Mouse (Mus musculus) spleen, adult 2 months (tissue): ENCODE measurements around the gene Fam104a. TPM values are rescaled to one million over a fixed set of nuclear protein-coding genes. Genes with fewer than 3 reads are reported as not detected.
"Not testable (repeated sequence)": the region's sequence is repeated elsewhere in the genome, so short reads cannot be mapped to it uniquely, and the experiment has no call there.

ENCODE experiments used
- DNase-seq, 2 experiments: peaks; one replicate each; pipeline versions ENCODE4 v3.0.0 to v3.0.0-alpha.2; 2012 to 2021; ENCODE audit warnings: low spot score in 2 of 2, low read depth in 1 of 2
- H3K27ac ChIP-seq: fragments of 200-500 bp; 2 replicates; pipeline ENCODE4 v1.5.1; 2012; ENCODE audit warnings: low read length, inconsistent platforms; ENCODE audit not compliant: insufficient read depth
- H3K27me3 ChIP-seq: fragments of 200-500 bp; 2 replicates; pipeline ENCODE4 v1.6.1; 2012; ENCODE audit warnings: mild to moderate bottlenecking, moderate library complexity, low read length, inconsistent platforms; ENCODE audit not compliant: control insufficient read depth, insufficient read depth
- H3K36me3 ChIP-seq: fragments of 200-500 bp; 2 replicates; pipeline ENCODE4 v1.6.1; 2012; ENCODE audit warnings: mild to moderate bottlenecking, low read length, inconsistent platforms; ENCODE audit not compliant: control insufficient read depth, insufficient read depth
- H3K4me1 ChIP-seq: fragments of 200-500 bp; 2 replicates; pipeline ENCODE4 v1.6.1; 2011; ENCODE audit warnings: inconsistent platforms; ENCODE audit not compliant: control insufficient read depth, insufficient read depth, insufficient read length
- H3K4me3 ChIP-seq: fragments of 200-500 bp; 2 replicates; pipeline ENCODE4 v1.5.1; 2011; ENCODE audit warnings: mild to moderate bottlenecking, inconsistent platforms; ENCODE audit not compliant: insufficient read depth, insufficient read length; ENCODE audit errors: extremely low read depth
- CTCF ChIP-seq: fragments of 200-500 bp; IDR thresholded peaks from 2 replicates; pipeline ENCODE4 v1.5.1; 2011; ENCODE audit warnings: mild to moderate bottlenecking, inconsistent platforms; ENCODE audit not compliant: insufficient read depth, insufficient read length, insufficient replicate concordance; ENCODE audit errors: extremely low read depth
- POLR2A ChIP-seq: fragments of 200-500 bp; IDR thresholded peaks from 2 replicates; pipeline ENCODE4 v1.6.1; 2011; ENCODE audit warnings: low read depth, low read length, inconsistent platforms
- WGBS: fragments of 180-500 bp; shearing (Covaris S2); methylation state at CpG from one replicate; pipeline ENCODE4 v1.1.7; 2018; 5-methylcytosine and 5-hydroxymethylcytosine counted together
- polyA plus RNA-seq: library from polyadenylated mRNA; depleted of rRNA; stranded (reverse); fragments of >200 nt; gene quantifications from 2 replicates; pipeline ENCODE4 v1.2.3, GENCODE M21; 2012

The Fam104a gene
- polyA plus RNA-seq, 1 experiment, result 20.1 TPM

- Histone ChIP-seq H3K36me3 (peaks cover 16% of the 10 kb centered on the region), H3K27ac (no peak overlapping the region), H3K27me3 (no peaks in the 10 kb centered on the region), H3K4me1 (peaks cover 2% of the 10 kb centered on the region; the same call in 1 of the 2 replicates), H3K4me3 (no peak overlapping the region)
- DNase-seq, result no peak
- 45% methylated on average over 10 of the region's 10 CpGs for whole genome bisulfite sequencing
- no peak for TF ChIP-seq CTCF
Measured at GRCm38 (mm10) chr11:113666648-113667047, 17.3 kb downstream of the Fam104a start.

- WGBS, result 78% methylated on average over 6 of the region's 6 CpGs
- Histone ChIP-seq H3K27me3 (no peaks in the 10 kb centered on the region), H3K4me1 (peaks cover 2% of the 10 kb centered on the region; the same call in 1 of the 2 replicates), H3K36me3 (peaks cover 16% of the 10 kb centered on the region), H3K27ac (no peak overlapping the region), H3K4me3 (no peak overlapping the region)
- no peak for TF ChIP-seq POLR2A
- TF ChIP-seq CTCF, result no peak
- DNase-seq, result no peak
Measured at GRCm38 (mm10) chr11:113666205-113666604, 17.8 kb downstream of the Fam104a start.

- TF ChIP-seq POLR2A, result no peak
- no peak for TF ChIP-seq CTCF
- H3K27ac ChIP-seq, result no peak overlapping the region
- 91% methylated on average over 2 of the region's 2 CpGs for WGBS
- no peak overlapping the region for H3K4me3 ChIP-seq
- H3K36me3 ChIP-seq, result peaks cover 21% of the 10 kb centered on the region
- no peaks in the 10 kb centered on the region for H3K27me3 ChIP-seq
- no peak for DNase-seq
- H3K4me1 ChIP-seq, result peaks cover 2% of the 10 kb centered on the region; the same call in 1 of the 2 replicates
Measured at GRCm38 (mm10) chr11:113664279-113664678, 19.7 kb downstream of the Fam104a start.

- no peak overlapping the region for H3K27ac ChIP-seq
- no peaks in the 10 kb centered on the region for H3K27me3 ChIP-seq
- no peak overlapping the region for H3K4me3 ChIP-seq
- H3K36me3 ChIP-seq, result peaks cover 31% of the 10 kb centered on the region
- peaks cover 2% of the 10 kb centered on the region; the same call in 1 of the 2 replicates for H3K4me1 ChIP-seq
- no peak for TF ChIP-seq CTCF
- no peak for TF ChIP-seq POLR2A
- no peak for DNase-seq
- WGBS, result 83% methylated on average over 18 of the region's 18 CpGs
Measured at GRCm38 (mm10) chr11:113661835-113662351, 22.1 kb downstream of the Fam104a start.

DNA sequence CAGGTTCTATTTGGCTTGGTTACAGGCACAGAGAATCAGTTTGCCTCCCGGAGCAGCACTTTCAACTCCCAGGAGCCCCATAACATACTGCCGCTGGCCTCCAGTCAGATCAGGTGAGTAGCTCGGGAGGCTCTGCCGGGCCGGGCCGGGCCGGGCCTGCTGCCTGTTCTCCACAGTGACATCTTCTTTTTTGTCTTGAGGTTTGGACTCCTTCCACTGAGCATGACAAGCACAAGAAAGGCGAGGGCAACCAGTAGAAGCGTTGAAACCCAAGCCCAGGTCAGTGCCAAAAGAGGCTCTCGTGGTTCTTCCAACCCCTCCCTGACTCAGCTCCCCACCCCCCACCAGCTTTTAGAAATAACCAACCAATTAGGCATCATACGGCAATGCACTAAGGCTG lies 23.0 kb downstream of the Fam104a start:
- Histone ChIP-seq H3K4me3 (no peak overlapping the region), H3K36me3 (peaks cover 39% of the 10 kb centered on the region), H3K27me3 (no peaks in the 10 kb centered on the region), H3K4me1 (peaks cover 2% of the 10 kb centered on the region; the same call in 1 of the 2 replicates), H3K27ac (no peak overlapping the region)
- DNase-seq, result no peak
- WGBS, result 60% methylated on average over 11 of the region's 11 CpGs
- TF ChIP-seq POLR2A (no peak), CTCF (no peak)

DNA sequence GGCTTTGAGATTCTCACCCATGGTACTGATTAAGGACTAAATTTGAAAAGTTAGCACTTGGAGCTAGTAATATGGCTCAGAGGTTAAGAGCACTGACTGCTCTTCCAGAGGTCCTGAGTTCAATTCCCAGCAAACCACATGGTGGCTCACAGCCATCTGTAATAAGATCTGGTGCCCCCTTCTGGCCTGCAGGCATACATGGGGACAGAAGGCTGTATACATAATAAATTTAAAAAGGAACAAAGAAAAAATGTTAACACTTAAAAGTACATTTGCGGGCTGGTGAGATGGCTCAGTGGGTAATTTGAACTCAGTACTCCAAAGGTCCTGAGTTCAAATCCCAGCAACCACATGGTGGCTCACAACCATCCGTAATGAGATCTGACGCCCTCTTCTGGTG lies 23.7 kb downstream of the Fam104a start:
- WGBS, result 93% methylated on average over 3 of the region's 3 CpGs
- not testable (repeated sequence) for H3K4me3 ChIP-seq, H3K4me1 ChIP-seq, DNase-seq, H3K27ac ChIP-seq, H3K27me3 ChIP-seq
- peaks cover 41% of the 10 kb centered on the region for H3K36me3 ChIP-seq

DNA sequence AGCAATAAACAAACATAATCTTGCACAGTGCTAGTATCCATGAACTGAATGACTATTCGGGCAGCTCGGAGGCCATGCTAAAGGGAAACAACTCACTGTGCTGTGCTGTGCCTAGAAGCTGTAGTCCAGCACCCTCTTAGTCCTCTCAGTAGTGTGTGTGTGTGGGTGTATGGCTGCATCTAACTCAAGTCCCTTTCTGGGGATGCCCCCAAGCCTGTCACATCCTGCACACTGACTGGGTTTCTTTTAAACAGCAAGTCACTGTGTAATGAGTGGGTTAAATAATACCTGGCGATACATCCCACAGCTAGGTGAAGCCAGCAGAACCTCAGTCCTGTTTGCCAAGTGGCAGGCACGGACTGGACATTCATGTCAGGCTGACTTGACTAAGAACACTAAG lies 25.2 kb downstream of the Fam104a start:
- no peak for TF ChIP-seq CTCF
- TF ChIP-seq POLR2A, result no peak
- Histone ChIP-seq H3K36me3 (peaks cover 50% of the 10 kb centered on the region), H3K4me3 (no peak overlapping the region), H3K27me3 (no peaks in the 10 kb centered on the region), H3K4me1 (no peaks in the 10 kb centered on the region), H3K27ac (no peak overlapping the region)
- 89% methylated on average over 4 of the region's 4 CpGs for WGBS
- DNase-seq, result no peak
